Mouse (Mus musculus): ENCODE measurements around the gene Fbf1. TPM values are rescaled to one million over a fixed set of nuclear protein-coding genes. Genes with fewer than 3 reads are reported as not detected.
"Not testable (repeated sequence)": the region's sequence is repeated elsewhere in the genome, so short reads cannot be mapped to it uniquely, and the experiment has no call there.

The Fbf1 gene
- polyA plus RNA-seq, 1 experiment from 2014 or later, result 3.7 TPM

DNA sequence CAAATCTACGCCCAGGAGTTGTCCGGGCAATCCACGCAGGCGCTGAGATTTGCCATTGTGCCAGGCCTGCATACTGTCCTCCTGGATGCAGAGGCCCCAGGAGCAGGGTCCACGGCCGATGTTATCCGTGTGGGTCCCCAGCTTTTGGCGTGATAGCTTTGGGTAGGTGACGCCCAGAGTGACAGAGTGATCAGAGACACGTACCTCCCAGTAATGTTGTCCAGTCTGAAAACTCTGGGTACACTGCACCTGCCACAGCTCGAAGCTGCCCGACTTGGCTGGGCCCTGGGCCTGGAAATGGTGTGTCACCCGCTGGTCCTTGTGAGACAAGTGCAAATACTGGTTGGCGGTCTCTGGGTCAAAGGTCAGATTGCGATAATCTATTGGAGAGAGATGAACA is 41.7 kb downstream of the Fbf1 start:
- H3K4me2 ChIP-seq (replicated peaks; ENCODE audit: low read depth), result no peak overlapping the region
- no peak for ATAC-seq
- no peaks in the 10 kb centered on the region for H3K9me3 ChIP-seq (ENCODE audit: control insufficient read depth)
- 92% methylated on average over 15 of the region's 15 CpGs for WGBS
- H3K4me1 ChIP-seq (replicated peaks; ENCODE audit: control insufficient read depth, insufficient read depth, low read length), result peaks cover 8% of the 10 kb centered on the region
- H3K27me3 ChIP-seq (replicated peaks; ENCODE audit: control insufficient read depth, insufficient read depth, low read length), result no peaks in the 10 kb centered on the region
- H3K9ac ChIP-seq (ENCODE audit: low read depth, low read length), result no peak overlapping the region
- H3K36me3 ChIP-seq (ENCODE audit: control insufficient read depth, insufficient read depth), result peaks cover 54% of the 10 kb centered on the region
- TF ChIP-seq CTCF (IDR thresholded peaks at IDR 0.05; ENCODE audit: low read depth), result no peak
- H3K4me3 ChIP-seq (ENCODE audit: low read depth, low read length), result no peak overlapping the region
- no peak overlapping the region for H3K27ac ChIP-seq (ENCODE audit: low read depth, low read length)

DNA sequence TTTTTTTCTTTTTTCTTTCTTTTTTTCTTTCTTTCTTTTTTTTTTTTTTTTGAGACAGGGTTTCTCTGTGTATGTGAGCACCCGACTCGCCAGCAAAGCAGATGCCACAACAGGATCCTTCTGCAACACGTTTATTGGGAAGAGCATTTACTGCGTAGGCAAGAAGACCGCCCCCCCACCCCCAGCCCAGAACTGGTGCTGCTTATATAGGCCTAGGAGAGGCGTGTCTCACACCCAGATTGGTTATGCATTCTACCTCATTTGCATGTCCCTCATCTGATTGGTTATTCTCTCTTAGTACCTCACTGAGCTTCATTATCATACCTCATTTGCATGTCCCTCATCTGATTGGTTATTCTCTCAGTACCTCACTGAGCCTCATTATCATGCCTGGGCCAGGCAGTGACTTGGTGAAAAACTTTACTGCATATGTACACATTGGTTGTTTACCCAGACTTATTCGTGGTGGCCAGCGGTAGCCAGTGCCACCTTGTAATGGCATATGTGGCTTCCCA is 46.2 kb downstream of the Fbf1 start:
- ATAC-seq; H3K4me2 ChIP-seq (replicated peaks; ENCODE audit: low read depth); H3K4me3 ChIP-seq (ENCODE audit: low read depth, low read length); H3K9ac ChIP-seq (ENCODE audit: low read depth, low read length); H3K9me3 ChIP-seq (ENCODE audit: control insufficient read depth); H3K27ac ChIP-seq (ENCODE audit: low read depth, low read length); H3K27me3 ChIP-seq (replicated peaks; ENCODE audit: control insufficient read depth, insufficient read depth, low read length); H3K4me1 ChIP-seq (replicated peaks; ENCODE audit: control insufficient read depth, insufficient read depth, low read length): not testable (repeated sequence)
- 89% methylated on average over 8 of the region's 8 CpGs for WGBS
- peaks cover 52% of the 10 kb centered on the region for H3K36me3 ChIP-seq (ENCODE audit: control insufficient read depth, insufficient read depth)

DNA sequence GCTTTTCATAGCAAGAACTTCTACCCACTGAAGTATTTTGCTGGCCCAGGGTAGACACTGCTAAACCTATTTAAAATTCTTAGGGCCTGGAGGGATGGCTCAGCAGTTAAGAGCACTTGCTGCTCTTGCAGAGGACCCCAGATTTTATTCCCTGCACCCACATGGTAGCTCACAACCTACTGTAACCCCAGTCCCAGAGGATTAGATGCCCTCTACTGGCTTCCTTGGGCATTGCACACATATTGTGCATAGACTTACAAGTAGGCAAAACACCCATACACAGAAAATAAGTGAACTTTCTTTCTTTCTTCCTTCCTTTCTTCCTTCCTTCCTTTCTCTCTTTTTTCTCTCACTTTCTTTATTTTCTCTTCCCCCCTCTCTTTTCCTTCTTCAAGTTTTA is 50.1 kb downstream of the Fbf1 start:
- H3K4me1 ChIP-seq (replicated peaks; ENCODE audit: control insufficient read depth, insufficient read depth, low read length), result no peaks in the 10 kb centered on the region
- H3K27ac ChIP-seq (ENCODE audit: low read depth, low read length), result no peak overlapping the region
- H3K36me3 ChIP-seq (ENCODE audit: control insufficient read depth, insufficient read depth), result peaks cover 17% of the 10 kb centered on the region
- no peaks in the 10 kb centered on the region for H3K9me3 ChIP-seq (ENCODE audit: control insufficient read depth)
- no peak overlapping the region for H3K4me3 ChIP-seq (ENCODE audit: low read depth, low read length)
- no peaks in the 10 kb centered on the region for H3K27me3 ChIP-seq (replicated peaks; ENCODE audit: control insufficient read depth, insufficient read depth, low read length)
- H3K4me2 ChIP-seq (replicated peaks; ENCODE audit: low read depth), result no peak overlapping the region
- no peak for ATAC-seq
- peak; percentile 57 for TF ChIP-seq CTCF (IDR thresholded peaks at IDR 0.05; ENCODE audit: low read depth)
- no peak overlapping the region for H3K9ac ChIP-seq (ENCODE audit: low read depth, low read length)

DNA sequence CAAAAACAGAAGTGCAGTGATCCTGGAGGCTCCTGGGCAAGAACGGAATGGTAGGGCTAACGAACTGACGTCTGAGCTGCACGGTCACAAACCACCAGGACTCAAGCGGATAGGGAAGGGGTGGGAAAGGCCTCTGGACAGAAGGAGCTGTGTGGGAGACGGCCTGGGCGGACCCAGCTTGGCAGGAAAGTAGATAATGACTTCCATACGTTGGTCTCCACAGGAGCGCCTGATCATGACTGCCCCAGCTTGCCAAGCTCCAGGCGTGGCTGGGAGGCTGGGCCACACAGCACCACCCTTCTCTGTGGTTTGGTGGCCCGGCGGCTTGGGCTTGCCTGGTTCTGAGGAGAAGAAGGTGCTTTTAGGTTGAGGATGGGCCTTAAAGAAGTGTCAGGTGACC is 50.7 kb downstream of the Fbf1 start:
- TF ChIP-seq CTCF (IDR thresholded peaks at IDR 0.05; ENCODE audit: low read depth), result no peak
- Histone ChIP-seq H3K4me1 (replicated peaks; ENCODE audit: control insufficient read depth, insufficient read depth, low read length) (no peaks in the 10 kb centered on the region), H3K27me3 (replicated peaks; ENCODE audit: control insufficient read depth, insufficient read depth, low read length) (no peaks in the 10 kb centered on the region), H3K9ac (ENCODE audit: low read depth, low read length) (no peak overlapping the region), H3K27ac (ENCODE audit: low read depth, low read length) (no peak overlapping the region), H3K36me3 (ENCODE audit: control insufficient read depth, insufficient read depth) (peaks cover 11% of the 10 kb centered on the region), H3K9me3 (ENCODE audit: control insufficient read depth) (no peaks in the 10 kb centered on the region), H3K4me2 (replicated peaks; ENCODE audit: low read depth) (no peak overlapping the region), H3K4me3 (ENCODE audit: low read depth, low read length) (no peak overlapping the region)
- 77% methylated on average over 12 of the region's 12 CpGs for WGBS
- no peak for ATAC-seq

DNA sequence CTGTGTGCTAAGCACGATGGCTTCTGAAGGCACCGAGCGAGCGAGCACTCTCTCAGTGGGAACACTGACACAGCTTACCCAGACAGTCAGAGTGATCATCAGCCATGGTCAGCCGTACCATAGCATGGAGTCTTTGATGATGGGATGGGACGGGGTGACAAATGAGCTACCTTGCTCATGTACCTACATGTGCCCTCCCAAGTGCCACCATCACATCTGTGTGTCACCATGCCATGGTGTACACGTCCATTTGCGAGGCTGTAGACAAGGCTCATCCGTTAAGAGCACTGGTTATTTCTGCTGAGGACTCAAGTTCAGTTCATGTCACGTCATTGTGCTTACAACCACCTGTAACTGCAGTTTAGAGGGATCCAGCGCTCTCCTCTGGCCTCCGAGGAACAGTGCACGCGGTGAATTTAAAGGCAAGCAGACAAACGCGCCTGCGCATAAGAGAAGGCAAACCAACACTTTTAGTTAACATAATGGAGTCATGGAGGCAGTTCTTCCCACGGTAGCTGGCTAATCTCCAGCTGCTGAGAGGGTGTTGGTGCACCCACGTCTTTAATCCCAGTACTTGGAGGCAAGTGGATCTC is 56.3 kb downstream of the Fbf1 start:
- no peak overlapping the region for H3K4me2 ChIP-seq (replicated peaks; ENCODE audit: low read depth)
- whole genome bisulfite sequencing, result 90% methylated on average over 19 of the region's 19 CpGs
- ATAC-seq, result no peak

DNA sequence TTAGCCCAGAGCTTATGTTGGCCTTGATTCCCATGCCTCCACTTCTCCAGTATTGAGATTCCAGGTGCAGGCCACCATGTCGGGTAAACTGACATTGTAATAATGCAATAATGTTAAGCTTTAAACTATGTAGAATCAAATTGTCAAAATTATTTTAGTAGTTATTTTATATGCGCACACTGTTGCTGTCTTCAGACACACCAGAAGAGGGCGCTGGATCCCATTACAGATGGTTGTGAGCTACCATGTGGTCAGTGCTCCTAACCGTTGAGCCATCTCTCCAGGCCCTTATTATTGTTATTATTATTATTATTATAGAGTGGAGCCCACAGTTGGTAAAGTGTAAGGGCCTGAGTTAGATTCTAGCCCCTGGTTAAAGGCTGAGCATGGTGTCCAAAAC is 56.9 kb downstream of the Fbf1 start:
- 85% methylated on average over 4 of the region's 4 CpGs for WGBS
- Histone ChIP-seq H3K27ac (ENCODE audit: low read depth, low read length) (no peak overlapping the region), H3K4me2 (replicated peaks; ENCODE audit: low read depth) (0 out of 2 replicates have a peak overlapping the region, but pooled peaks have one; percentile 75), H3K4me3 (ENCODE audit: low read depth, low read length) (no peak overlapping the region; the same call in 1 of the 2 replicates), H3K27me3 (replicated peaks; ENCODE audit: control insufficient read depth, insufficient read depth, low read length) (peaks cover 28% of the 10 kb centered on the region), H3K36me3 (ENCODE audit: control insufficient read depth, insufficient read depth) (no peaks in the 10 kb centered on the region), H3K9ac (ENCODE audit: low read depth, low read length) (no peak overlapping the region), H3K4me1 (replicated peaks; ENCODE audit: control insufficient read depth, insufficient read depth, low read length) (peaks cover 12% of the 10 kb centered on the region; the same call in 1 of the 2 replicates), H3K9me3 (ENCODE audit: control insufficient read depth) (no peaks in the 10 kb centered on the region)
- peak; percentile 39 for TF ChIP-seq CTCF (IDR thresholded peaks at IDR 0.05; ENCODE audit: low read depth)
- ATAC-seq, result no peak

More for the DNA sequence above, 56.3 kb downstream of the Fbf1 start:
- Histone ChIP-seq H3K4me3 (ENCODE audit: low read depth, low read length) (no peak overlapping the region), H3K9me3 (ENCODE audit: control insufficient read depth) (no peaks in the 10 kb centered on the region), H3K27ac (ENCODE audit: low read depth, low read length) (no peak overlapping the region), H3K9ac (ENCODE audit: low read depth, low read length) (no peak overlapping the region), H3K27me3 (replicated peaks; ENCODE audit: control insufficient read depth, insufficient read depth, low read length) (peaks cover 28% of the 10 kb centered on the region), H3K36me3 (ENCODE audit: control insufficient read depth, insufficient read depth) (no peaks in the 10 kb centered on the region), H3K4me1 (replicated peaks; ENCODE audit: control insufficient read depth, insufficient read depth, low read length) (peaks cover 10% of the 10 kb centered on the region; the same call in 1 of the 2 replicates)
- TF ChIP-seq CTCF (IDR thresholded peaks at IDR 0.05; ENCODE audit: low read depth), result no peak
